Mouse (Mus musculus) megakaryocyte, adult 5-6 weeks (primary cell): Measurements from ENCODE around the gene Wdr73. TPM values are rescaled to one million over a fixed set of nuclear protein-coding genes. Genes with fewer than 3 reads are reported as not detected.

Experiments
- ATAC-seq: 2 replicates; pipeline ENCODE4 v1.8.0; 2016; ENCODE audit warnings: mild to moderate bottlenecking, inconsistent platforms; ENCODE audit not compliant: poor library complexity, severe bottlenecking
- total RNA-seq, 2 experiments: library from RNA; stranded (forward) in 1 of 2; stranded (reverse) in 1 of 2; fragments of 153-499, 151-499 nt in 1 of 2; fragments of 221-1000, 200-1000 nt in 1 of 2; gene quantifications; 2 replicates each; pipeline versions ENCODE4 v1.2.3 to v1.2.4; 2015 to 2017

Wdr73 gene
- total RNA-seq, 2 experiments from 2014 or later, result 5.8 to 6.4 TPM

- ATAC-seq, result no peak
Measured at GRCm38 (mm10) chr7:80897134-80897533, 3.9 kb downstream of the Wdr73 start.

DNA sequence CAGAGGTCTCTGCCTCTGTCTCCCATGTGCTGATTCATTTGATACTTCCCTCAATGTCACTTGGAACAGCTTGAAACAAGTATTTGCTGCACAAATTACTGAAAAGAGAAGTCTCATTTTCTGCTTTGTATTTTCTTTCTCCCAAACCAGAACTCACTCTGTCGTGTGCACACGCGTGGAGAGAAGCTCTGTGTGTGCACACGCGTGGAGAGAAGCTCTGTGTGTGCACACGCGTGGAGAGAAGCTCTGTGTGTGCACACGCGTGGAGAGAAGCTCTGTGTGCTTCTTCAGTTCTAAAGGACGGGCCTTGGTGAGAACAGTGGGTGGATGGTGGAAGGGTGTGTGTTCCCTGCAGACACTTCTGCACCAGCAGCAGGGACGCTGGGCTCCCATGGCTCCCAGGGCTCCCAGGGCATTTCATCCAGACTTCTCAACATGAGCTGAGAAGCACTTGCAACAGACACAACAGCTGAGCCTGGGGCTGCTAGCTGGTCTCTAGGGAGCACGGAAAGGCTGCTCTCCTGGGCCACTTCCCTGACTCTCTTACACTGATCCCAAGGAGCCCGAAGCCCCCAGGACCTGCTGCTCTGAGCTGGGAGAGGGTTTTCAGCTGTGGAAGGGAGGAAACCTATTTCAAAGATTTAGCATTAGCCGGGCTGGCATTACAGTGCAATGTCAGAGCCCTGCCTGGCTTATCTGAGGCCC, 6.1 kb downstream of the Wdr73 start:
- ATAC-seq, result no peak

DNA sequence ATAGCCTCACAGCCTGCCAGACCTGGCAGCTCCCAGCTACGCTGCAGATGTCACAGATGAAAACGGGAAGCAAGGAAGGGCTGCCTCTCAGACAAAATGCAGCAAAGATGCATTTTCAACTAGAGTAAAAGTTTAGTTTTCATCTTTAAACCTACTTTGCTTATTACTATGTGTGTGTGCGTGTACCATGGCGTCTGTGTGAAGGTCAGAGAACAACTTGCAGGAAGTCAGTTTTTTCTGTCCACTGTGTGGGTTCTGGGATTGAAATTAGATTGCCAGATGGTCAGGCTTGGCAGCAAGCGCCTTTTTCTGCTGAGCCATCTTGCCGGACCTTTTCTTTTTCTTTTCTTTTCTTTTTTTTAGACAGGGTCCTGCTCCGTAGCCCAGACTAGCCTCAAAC, 6.9 kb downstream of the Wdr73 start:
- no peak for ATAC-seq

GRCm38 (mm10) chr7:80893753-80894129, 7.3 kb downstream of the Wdr73 start:
- ATAC-seq, result no peak

DNA sequence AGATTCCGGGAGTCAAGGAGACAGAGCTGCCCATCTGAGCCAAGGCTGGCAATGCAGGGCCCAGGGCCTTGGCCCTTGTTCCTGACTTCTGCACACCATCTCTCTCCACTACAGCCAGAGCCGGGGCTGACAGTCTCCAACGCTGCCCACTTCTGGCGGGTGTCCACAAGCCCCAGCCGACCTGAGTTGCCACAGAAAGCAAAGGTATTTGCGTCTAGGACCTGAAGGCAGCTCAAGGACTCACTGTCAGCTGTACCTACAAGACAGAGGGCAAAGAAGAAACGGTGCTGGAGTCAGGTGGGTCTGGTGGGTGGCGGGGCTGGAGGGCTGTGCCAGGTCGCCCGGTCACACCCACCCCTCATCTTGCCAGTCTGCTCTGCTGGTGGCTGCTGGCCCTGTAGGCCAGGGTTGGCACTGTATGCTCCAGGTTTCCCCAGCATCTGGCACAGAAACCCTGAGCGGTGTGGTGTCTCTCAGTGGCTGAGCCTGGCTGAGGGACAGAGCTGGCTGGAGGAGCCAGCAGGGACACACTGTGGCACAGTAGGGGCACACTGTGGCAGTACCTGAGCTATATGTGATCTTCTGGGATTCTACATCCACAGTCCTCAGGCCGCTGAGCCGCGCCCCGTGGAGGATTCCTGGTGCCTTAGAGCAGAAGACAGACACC, 7.8 kb downstream of the Wdr73 start:
- no peak for ATAC-seq

- ATAC-seq, result peak; percentile 88
Measured at GRCm38 (mm10) chr7:80889841-80890241, 11.2 kb downstream of the Wdr73 start.

DNA sequence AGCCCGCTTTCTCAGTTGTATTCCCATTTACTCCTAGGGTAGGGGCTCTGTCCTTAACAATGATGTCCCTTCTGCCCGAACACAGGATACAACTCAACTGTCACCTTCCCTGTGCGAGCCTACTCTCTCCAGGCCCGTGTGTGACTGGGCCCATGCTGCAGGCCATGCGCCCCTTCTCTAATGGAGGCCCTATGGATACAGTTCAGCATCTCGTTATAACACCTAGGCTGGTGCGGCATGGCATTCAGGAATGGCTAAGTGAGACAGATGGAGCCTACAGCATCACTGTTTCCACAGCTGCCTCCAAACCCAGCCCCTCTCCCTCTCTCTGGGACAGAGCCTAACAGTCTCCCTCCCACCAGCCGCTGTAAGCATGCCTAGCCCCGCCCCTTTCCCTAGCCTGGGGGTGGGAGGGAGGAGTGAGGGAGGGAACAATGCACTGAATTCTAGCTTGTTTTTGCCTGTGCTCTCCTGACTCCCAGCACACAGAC, 12.0 kb downstream of the Wdr73 start:
- peak; percentile 33; the same call in 1 of the 2 replicates for ATAC-seq

GRCm38 (mm10) chr7:80888595-80888994, 12.5 kb downstream of the Wdr73 start:
- no peak for ATAC-seq

DNA sequence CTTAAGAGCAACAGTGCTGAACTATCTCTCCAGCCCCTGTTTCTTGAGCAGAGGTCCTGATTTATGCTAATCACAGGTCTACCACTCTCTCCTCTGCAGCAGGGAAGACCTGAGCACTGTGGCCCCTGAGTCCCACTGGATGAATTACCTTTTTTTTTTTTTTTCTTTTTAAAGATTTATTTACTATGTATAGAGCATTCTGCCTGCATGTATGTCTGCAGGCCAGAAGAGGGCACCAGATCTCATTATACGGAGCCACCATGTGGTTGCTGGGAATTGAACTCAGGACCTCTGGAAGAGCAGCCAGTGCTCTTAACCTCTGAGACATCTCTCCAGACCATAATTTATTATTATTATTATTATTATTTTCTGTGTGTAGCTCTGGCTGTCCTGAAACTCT, 15.4 kb downstream of the Wdr73 start:
- ATAC-seq, result no peak

DNA sequence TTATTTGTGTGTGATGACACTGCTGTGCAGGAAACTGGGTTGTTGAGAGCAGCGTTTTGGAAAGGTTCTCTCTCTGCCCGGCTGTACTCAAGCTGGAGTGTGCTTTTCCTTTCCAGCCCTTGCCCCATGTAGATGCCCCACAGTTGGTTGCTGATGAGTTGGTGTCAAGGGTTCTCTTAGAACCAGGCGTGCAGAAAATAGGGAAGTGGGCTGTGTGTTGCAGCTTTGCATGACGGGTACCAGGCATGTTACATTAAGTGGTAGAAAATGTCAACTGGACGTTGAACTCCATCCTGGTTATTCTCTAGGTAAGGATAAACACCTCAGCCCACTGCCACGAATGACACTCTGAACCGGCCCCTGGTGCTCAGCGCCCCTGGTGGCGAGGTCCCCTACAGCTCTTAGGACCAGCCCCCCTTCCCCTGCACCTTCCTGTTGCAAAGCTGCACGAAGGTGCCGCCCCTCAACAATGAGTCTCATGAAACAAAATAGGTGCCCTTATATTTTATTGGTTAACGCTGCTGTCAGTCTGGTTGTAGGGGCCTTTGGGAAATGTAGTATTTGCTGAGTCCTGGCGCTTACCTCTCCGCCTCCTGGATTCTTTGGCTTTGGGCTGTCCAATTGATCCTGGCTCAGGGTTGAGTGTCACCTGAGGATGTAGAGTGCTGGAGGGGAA, 18.1 kb downstream of the Wdr73 start:
- peak; percentile 95 for ATAC-seq

DNA sequence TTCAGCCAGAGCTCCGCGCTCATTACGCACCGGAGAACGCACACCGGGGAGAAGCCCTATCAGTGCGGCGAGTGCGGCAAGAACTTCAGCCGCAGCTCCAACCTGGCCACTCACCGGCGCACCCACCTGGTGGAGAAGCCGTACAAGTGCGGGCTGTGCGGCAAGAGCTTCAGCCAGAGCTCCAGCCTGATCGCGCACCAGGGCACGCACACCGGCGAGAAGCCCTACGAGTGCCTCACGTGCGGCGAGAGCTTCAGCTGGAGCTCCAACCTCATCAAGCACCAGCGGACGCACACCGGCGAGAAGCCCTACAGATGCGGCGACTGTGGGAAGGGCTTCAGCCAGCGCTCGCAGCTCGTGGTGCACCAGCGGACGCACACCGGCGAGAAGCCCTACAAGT, 25.3 kb downstream of the Wdr73 start:
- no peak for ATAC-seq

GRCm38 (mm10) chr7:80873631-80874030, 27.4 kb downstream of the Wdr73 start:
- ATAC-seq, result no peak

GRCm38 (mm10) chr7:80873038-80873437, 28.0 kb downstream of the Wdr73 start:
- peak; percentile 54; the same call in 1 of the 2 replicates for ATAC-seq

DNA sequence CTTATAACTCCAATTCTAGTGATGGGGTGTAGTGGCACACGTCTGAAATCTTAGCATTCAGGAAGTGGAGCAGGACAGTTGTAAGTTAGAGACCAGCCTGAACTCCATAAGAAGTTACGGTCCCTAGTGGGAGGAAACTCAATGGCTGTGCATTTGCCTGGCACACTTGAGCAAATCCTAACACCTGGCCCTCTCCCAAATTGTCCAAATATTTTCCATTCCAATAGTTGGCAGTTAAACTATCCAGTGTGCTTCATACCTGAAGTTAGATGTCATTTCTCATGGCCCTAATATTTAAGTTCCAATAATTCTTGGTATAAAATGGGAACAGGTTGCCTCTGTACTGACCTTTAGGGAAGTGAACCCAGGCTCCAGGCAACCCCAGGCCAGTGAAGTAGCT, 32.4 kb downstream of the Wdr73 start:
- ATAC-seq, result no peak

GRCm38 (mm10) chr7:80866514-80867147, 34.4 kb downstream of the Wdr73 start:
- ATAC-seq, result no peak

DNA sequence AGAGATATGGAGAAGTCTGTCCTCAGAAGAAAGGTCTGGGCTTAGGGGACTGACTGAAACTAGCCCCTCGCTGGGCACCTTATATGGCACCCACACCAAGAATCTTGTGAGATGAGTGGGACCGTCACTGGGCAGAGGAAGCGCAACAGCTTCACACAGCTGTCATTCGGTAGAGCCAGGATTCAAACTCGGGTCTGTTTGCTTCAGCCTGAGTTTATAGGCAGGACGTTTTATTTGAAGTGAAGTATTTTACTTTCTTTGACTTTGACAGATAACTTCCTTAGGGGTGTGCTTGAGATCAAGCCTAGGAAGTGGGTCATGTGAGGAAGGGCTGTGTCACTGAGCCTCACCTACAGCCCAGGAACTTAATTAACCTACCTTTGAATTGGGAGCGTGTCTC, 35.5 kb downstream of the Wdr73 start:
- no peak for ATAC-seq

DNA sequence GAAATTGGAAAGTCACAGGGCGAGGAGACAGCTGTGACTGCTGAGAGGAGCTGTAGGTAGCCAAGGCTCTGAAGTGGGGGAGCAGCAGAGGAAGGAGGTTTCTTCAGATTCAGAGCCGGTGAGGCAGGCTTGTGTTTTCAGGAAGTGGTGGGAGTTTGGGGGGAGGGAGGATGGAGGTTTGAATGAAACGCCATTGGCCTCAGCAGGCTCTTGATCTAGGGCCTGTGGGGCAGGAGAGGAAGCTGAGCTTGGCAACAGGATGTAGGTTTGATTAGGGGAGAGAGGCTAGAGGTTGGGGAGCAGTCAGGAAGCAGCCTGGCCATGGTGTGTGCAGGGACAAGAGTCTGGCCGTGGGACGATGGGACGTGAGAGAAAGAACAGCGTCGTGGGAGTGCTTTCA, 36.2 kb downstream of the Wdr73 start:
- peak; percentile 64 for ATAC-seq

GRCm38 (mm10) chr7:80864151-80864550, 36.9 kb downstream of the Wdr73 start:
- ATAC-seq, result no peak

DNA sequence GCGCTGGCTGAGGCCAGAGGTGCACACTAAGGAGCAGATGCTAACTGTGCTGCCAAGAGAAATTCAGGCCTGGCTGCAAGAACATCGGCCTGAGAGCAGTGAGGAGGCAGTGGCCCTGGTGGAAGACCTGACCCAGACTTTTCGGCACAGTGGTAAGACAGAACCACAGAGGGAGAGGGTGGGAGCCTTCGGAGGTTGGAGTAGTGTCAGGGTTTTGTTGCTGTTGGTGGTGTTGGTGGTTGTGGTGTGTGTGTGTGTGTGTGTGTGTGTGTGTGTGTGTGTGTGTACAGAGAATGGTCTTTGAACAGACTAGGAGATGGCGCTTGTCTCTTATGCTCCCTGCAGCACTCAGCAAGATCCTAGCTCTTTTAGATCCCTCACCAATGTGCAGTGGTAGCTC, 37.5 kb downstream of the Wdr73 start:
- no peak for ATAC-seq

GRCm38 (mm10) chr7:80862475-80862874, 38.6 kb downstream of the Wdr73 start:
- no peak for ATAC-seq

DNA sequence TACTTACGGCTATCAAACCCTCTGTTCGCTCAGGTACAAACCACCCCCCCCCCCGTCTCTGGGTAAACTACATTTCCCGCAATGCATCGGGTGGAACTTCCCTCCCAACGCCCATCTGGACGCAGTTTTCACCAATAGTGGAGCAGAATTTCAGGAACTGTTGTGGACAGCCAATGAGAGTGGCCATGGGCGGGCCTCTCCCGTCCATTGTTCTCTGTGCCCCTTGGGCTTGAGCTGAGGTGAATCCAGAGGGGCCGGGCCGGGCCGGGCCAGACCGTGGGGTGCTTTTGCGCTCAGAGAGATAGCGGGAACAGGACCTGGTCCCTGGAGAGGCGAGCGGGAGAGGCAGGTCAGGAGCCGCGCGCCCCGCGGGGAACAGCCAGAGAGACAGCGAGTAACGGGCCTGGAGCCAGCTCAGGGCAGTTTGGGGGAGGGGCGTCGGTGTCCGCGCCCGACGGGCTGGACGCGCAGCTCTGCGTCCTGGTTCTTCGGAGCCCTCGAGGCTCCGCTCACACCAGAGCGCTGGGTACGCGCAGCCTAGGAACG, 40.3 kb downstream of the Wdr73 start, which contains the start of gene Zscan2:
Zscan2 (plus strand) TSS at position 192 of the 546 bp plus-strand sequence.
- ATAC-seq, result peak; percentile 85
